Mouse (Mus musculus) lung, adult 2 months (tissue): ENCODE measurements around the gene Slc43a2.

Source experiments
- CTCF ChIP-seq: fragments of 200-500 bp; IDR thresholded peaks from 2 replicates; pipeline ENCODE4 v1.5.1; 2011; ENCODE audit warnings: mild to moderate bottlenecking, low read length, control low read depth; ENCODE audit not compliant: insufficient read depth
- POLR2A ChIP-seq: fragments of 200-500 bp; IDR thresholded peaks from 2 replicates; pipeline ENCODE4 v1.6.1; 2011; ENCODE audit warnings: low read depth, mild to moderate bottlenecking, control low read depth, low read length, borderline replicate concordance; ENCODE audit errors: extremely low read depth

DNA sequence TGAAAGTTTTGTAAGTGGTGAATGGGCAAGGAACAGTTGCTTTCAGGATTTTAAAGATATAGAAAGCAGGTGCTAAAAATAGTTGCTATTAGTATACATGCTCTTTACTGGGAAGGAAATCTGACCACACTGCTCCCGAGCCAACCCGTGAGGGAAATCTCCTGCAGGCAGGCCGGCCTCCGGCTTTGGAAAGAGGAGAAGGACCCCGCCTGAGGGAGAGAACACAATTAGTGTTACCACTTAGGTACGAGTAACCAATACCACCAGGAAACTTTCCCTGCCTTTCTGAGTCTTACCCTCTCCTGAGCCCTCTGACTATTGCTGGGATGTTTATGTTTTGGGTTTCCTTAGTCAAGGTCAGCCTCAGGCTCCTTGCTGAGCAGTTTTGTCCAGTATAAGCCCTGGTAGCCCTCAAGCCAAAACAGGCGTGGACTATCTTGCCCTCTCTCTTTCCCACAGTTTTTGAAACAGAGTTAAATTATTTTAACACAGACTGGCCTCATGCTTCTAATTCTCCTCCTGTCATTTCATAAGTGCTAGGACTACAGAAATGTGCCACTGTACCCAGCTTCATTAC, 21.5 kb downstream of the Slc43a2 start:
- TF ChIP-seq CTCF = no peak
- TF ChIP-seq POLR2A = no peak
